In genomic region chr16:13580016-13580415, GRCm38 (mm10) we compare ENCODE assay signal across 17 mouse cellular contexts.
DNase-seq lines count a peak whose midpoint lies in the region; ATAC-seq lines count a peak whose summit lies in the region.
"Had no signal": no experiment of that assay in that cellular context is flagged by ENCODE, and none has a peak within 500 bp of the region (broad histone marks: within the 10 kb centered on the region; RNA-seq: fewer than 3 reads in every experiment).

No protein-coding gene starts in this region.

- H3K9ac ChIP-seq in heart, embryonic 12.5 days, result no peak overlapping the region
- H3K9ac ChIP-seq in midbrain, embryonic 11.5 days (ENCODE audit: low read length), result no peak overlapping the region
- H3K9ac ChIP-seq in midbrain, embryonic 14.5 days (replicated peaks; ENCODE audit: low read length), result no peak overlapping the region
- no peak overlapping the region for H3K9ac ChIP-seq in forebrain, embryonic 16.5 days (replicated peaks; ENCODE audit: low read depth, low read length)
- H3K9ac ChIP-seq: embryonic facial prominence, embryonic 15.5 days; forebrain, embryonic 13.5 days; hindbrain, embryonic 14.5 days; limb, embryonic 13.5 days; midbrain, embryonic 12.5 days had no signal

- no peaks in the 10 kb centered on the region for H3K27me3 ChIP-seq in heart, embryonic 12.5 days (replicated peaks)
- H3K27me3 ChIP-seq in midbrain, embryonic 11.5 days (ENCODE audit: control insufficient read depth, insufficient read depth, low read length), result no peaks in the 10 kb centered on the region
- H3K27me3 ChIP-seq in midbrain, embryonic 14.5 days (ENCODE audit: control insufficient read depth, insufficient read depth, low read length), result no peaks in the 10 kb centered on the region
- no peaks in the 10 kb centered on the region for H3K27me3 ChIP-seq in forebrain, embryonic 16.5 days (replicated peaks; ENCODE audit: control insufficient read depth, insufficient read depth, low read length)
- H3K27me3 ChIP-seq: embryonic facial prominence, embryonic 15.5 days; forebrain, embryonic 13.5 days; limb, embryonic 13.5 days; midbrain, embryonic 12.5 days had no signal

- H3K27ac ChIP-seq in heart, embryonic 12.5 days (ENCODE audit: poor library complexity, severe bottlenecking), result no peak overlapping the region
- H3K27ac ChIP-seq in midbrain, embryonic 11.5 days (ENCODE audit: low read depth, low read length), result no peak overlapping the region
- H3K27ac ChIP-seq in midbrain, embryonic 14.5 days (replicated peaks; ENCODE audit: low read depth, low read length), result no peak overlapping the region
- no peak overlapping the region for H3K27ac ChIP-seq in forebrain, embryonic 16.5 days (ENCODE audit: low read length)
- H3K27ac ChIP-seq: embryonic facial prominence, embryonic 15.5 days; forebrain, embryonic 13.5 days; hindbrain, embryonic 14.5 days; limb, embryonic 13.5 days; midbrain, embryonic 12.5 days had no signal

- 73% methylated on average over 1 of the region's 1 CpGs for WGBS in heart, embryonic 12.5 days
- 85% methylated on average over 1 of the region's 1 CpGs for WGBS in midbrain, embryonic 11.5 days
- WGBS in midbrain, embryonic 14.5 days, result 70% methylated on average over 1 of the region's 1 CpGs
- WGBS in forebrain, embryonic 16.5 days, result 80% methylated on average over 1 of the region's 1 CpGs

- peak; percentile 6 for DNase-seq in cerebellum, adult 9-10 months
- no peak for DNase-seq in cerebellum, adult 11-12 months
- peak; percentile 45 to 51 for DNase-seq in heart, postnatal 14 days
- DNase-seq in midbrain, embryonic 11.5 days (ENCODE audit: low spot score, missing footprints), result peak; percentile 66
- no peak for DNase-seq in midbrain, embryonic 14.5 days
- peak; percentile 37 for DNase-seq in kidney, postnatal 10 days
- DNase-seq: lung, postnatal 4 days; retina, postnatal 1 day had no signal

- no peak overlapping the region for H3K4me2 ChIP-seq in heart, embryonic 12.5 days
- no peak overlapping the region for H3K4me2 ChIP-seq in midbrain, embryonic 11.5 days
- no peak overlapping the region for H3K4me2 ChIP-seq in midbrain, embryonic 14.5 days (ENCODE audit: low read length)
- H3K4me2 ChIP-seq in forebrain, embryonic 16.5 days (ENCODE audit: low read length), result no peak overlapping the region
- H3K4me2 ChIP-seq: embryonic facial prominence, embryonic 15.5 days; forebrain, embryonic 13.5 days; hindbrain, embryonic 14.5 days; limb, embryonic 13.5 days; midbrain, embryonic 12.5 days had no signal

- H3K9me3 ChIP-seq in heart, embryonic 12.5 days (replicated peaks), result no peaks in the 10 kb centered on the region
- no peaks in the 10 kb centered on the region for H3K9me3 ChIP-seq in midbrain, embryonic 11.5 days (ENCODE audit: control insufficient read depth, low read length)
- no peaks in the 10 kb centered on the region for H3K9me3 ChIP-seq in midbrain, embryonic 14.5 days (ENCODE audit: control insufficient read depth, low read length)
- no peaks in the 10 kb centered on the region for H3K9me3 ChIP-seq in forebrain, embryonic 16.5 days (ENCODE audit: control insufficient read depth, low read length)
- H3K9me3 ChIP-seq: embryonic facial prominence, embryonic 15.5 days; forebrain, embryonic 13.5 days; limb, embryonic 13.5 days; midbrain, embryonic 12.5 days had no signal

- no peak overlapping the region for H3K4me3 ChIP-seq in heart, embryonic 12.5 days
- no peak overlapping the region for H3K4me3 ChIP-seq in midbrain, embryonic 11.5 days (ENCODE audit: low read depth, low read length)
- no peak overlapping the region for H3K4me3 ChIP-seq in midbrain, embryonic 14.5 days (replicated peaks; ENCODE audit: low read depth, low read length)
- no peak overlapping the region for H3K4me3 ChIP-seq in forebrain, embryonic 16.5 days (replicated peaks; ENCODE audit: low read length)
- H3K4me3 ChIP-seq: embryonic facial prominence, embryonic 15.5 days; forebrain, embryonic 13.5 days; limb, embryonic 13.5 days; midbrain, embryonic 12.5 days; myocyte had no signal

- no peak; the same call in 1 of the 2 replicates for ATAC-seq in heart, embryonic 12.5 days (ENCODE audit: insufficient number of reproducible peaks, low FRiP score)
- no peak for ATAC-seq in midbrain, embryonic 11.5 days (ENCODE audit: low FRiP score)
- ATAC-seq in midbrain, embryonic 14.5 days (ENCODE audit: low FRiP score, low TSS enrichment), result no peak
- no peak for ATAC-seq in forebrain, embryonic 16.5 days
- ATAC-seq: forebrain, embryonic 13.5 days; intestine, postnatal 0 days had no signal

- peaks cover 9% of the 10 kb centered on the region; the same call in 1 of the 2 replicates for H3K36me3 ChIP-seq in heart, embryonic 12.5 days
- H3K36me3 ChIP-seq in midbrain, embryonic 11.5 days (ENCODE audit: control insufficient read depth, insufficient read depth, low read length), result no peaks in the 10 kb centered on the region
- H3K36me3 ChIP-seq in midbrain, embryonic 14.5 days (ENCODE audit: control insufficient read depth, insufficient read depth, low read length), result peaks cover 6% of the 10 kb centered on the region; the same call in 1 of the 2 replicates
- 0 out of 2 replicates have a peak, but pooled peaks cover 1% of the 10 kb centered on the region for H3K36me3 ChIP-seq in forebrain, embryonic 16.5 days (ENCODE audit: control insufficient read depth, insufficient read depth)
- H3K36me3 ChIP-seq: embryonic facial prominence, embryonic 15.5 days had no signal

- intact Hi-C loops in heart, postnatal 14 days (cut with DNase I), result loop anchor here (5.0 kb wide), 1 partner anchor 48 kb away; no protein-coding TSS in a partner anchor

- peaks cover 17% of the 10 kb centered on the region for H3K4me1 ChIP-seq in heart, embryonic 12.5 days (replicated peaks)
- no peaks in the 10 kb centered on the region for H3K4me1 ChIP-seq in midbrain, embryonic 11.5 days (ENCODE audit: control insufficient read depth, insufficient read depth, low read length)
- H3K4me1 ChIP-seq in midbrain, embryonic 14.5 days (ENCODE audit: control insufficient read depth, insufficient read depth, low read length), result no peaks in the 10 kb centered on the region
- no peaks in the 10 kb centered on the region for H3K4me1 ChIP-seq in forebrain, embryonic 16.5 days (replicated peaks; ENCODE audit: control insufficient read depth, insufficient read depth, low read length)
- H3K4me1 ChIP-seq: embryonic facial prominence, embryonic 15.5 days; forebrain, embryonic 13.5 days; limb, embryonic 13.5 days; midbrain, embryonic 12.5 days had no signal

Comparison
In these comparisons a context has a peak if more than half of its experiments do, and no peak if none do; other contexts are left out.
1. DNase-seq: peak in cerebellum, adult 9-10 months (single experiment), heart, postnatal 14 days (2 of 2), midbrain, embryonic 11.5 days (single experiment) and kidney, postnatal 10 days (single experiment); none in cerebellum, adult 11-12 months (single experiment) and midbrain, embryonic 14.5 days (single experiment).